In the genomic region with DNA sequence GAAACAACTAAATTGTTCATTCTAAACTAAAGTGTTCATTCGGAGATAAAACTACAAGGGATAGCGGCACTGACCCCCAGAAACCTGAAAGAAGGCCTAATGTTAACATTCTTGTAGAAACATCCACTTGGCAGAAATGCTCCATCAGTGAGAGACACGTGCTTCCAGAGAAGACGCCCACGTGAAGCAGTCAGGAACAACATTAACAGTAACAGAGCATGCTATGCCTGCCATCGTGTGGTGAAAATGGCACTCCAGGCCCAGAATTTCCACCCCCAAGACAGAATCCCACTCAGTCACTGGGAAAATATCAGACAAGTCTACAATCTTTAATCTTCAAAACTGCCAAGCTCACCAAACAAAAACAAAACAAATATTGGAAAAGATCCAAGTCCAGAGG, we compare ENCODE assay signal across 12 mouse cellular contexts. TPM values are rescaled to one million over a fixed set of nuclear protein-coding genes. Genes with fewer than 3 reads are reported as not detected.
DNase-seq lines count a peak whose midpoint lies in the region; ATAC-seq and TF ChIP-seq lines count a peak whose summit lies in the region.
"Had no signal": no experiment of that assay in that cellular context is flagged by ENCODE, and none has a peak within 500 bp of the region (broad histone marks: within the 10 kb centered on the region; RNA-seq: fewer than 3 reads in every experiment).

No protein-coding gene starts in this region.

- H3K4me3 ChIP-seq in forebrain, postnatal 0 days (ENCODE audit: low read depth, low read length) = no peak overlapping the region
- no peak overlapping the region for H3K4me3 ChIP-seq in forebrain, embryonic 15.5 days
- no peak overlapping the region for H3K4me3 ChIP-seq in lung, adult 2 months (replicated peaks; ENCODE audit: extremely low read depth, low read depth, low read length)
- H3K4me3 ChIP-seq: limb, embryonic 10.5 days; lung, embryonic 15.5 days had no signal

- ATAC-seq in forebrain, postnatal 0 days = no peak
- no peak for ATAC-seq in forebrain, embryonic 15.5 days (replicated peaks)

- intact Hi-C loops in left cerebral cortex, postnatal 10 days (cut with DNase I) = no loop called here

- no peaks in the 10 kb centered on the region for H3K27me3 ChIP-seq in forebrain, postnatal 0 days (ENCODE audit: insufficient read depth, low read length)
- H3K27me3 ChIP-seq in forebrain, embryonic 15.5 days = no peaks in the 10 kb centered on the region

- no peak overlapping the region for H3K9ac ChIP-seq in forebrain, postnatal 0 days
- no peak overlapping the region for H3K9ac ChIP-seq in forebrain, embryonic 15.5 days (replicated peaks)
- H3K9ac ChIP-seq: lung, embryonic 15.5 days had no signal

- TF ChIP-seq CTCF in forebrain, postnatal 0 days (IDR thresholded peaks at IDR 0.05; ENCODE audit: low read depth) = peak; percentile 44
- TF ChIP-seq CTCF in lung, adult 2 months (IDR thresholded peaks at IDR 0.05; ENCODE audit: insufficient read depth, low read length) = 0 out of 2 replicates have a peak, but pooled peaks have one; percentile 9

- H3K4me1 ChIP-seq in forebrain, postnatal 0 days (ENCODE audit: insufficient read depth) = peaks cover 13% of the 10 kb centered on the region; the same call in 1 of the 2 replicates
- peaks cover 21% of the 10 kb centered on the region for H3K4me1 ChIP-seq in forebrain, embryonic 15.5 days
- peaks cover 5% of the 10 kb centered on the region for H3K4me1 ChIP-seq in lung, adult 2 months (ENCODE audit: control insufficient read depth, insufficient read depth, low read length)

- DNase-seq in forebrain, postnatal 0 days = peak; percentile 16
- DNase-seq in lung, adult 2 months = peak; percentile 18
- DNase-seq in lung, postnatal 14 days = no peak
- DNase-seq in left cerebral cortex, postnatal 10 days (ENCODE audit: extremely low spot score in 1 of 2, low spot score in 2 of 2) = peak; percentile 39 to 45
- peak; percentile 30 for DNase-seq in right cerebral cortex, postnatal 4 days
- no peak for DNase-seq in urinary bladder, adult 18-20 months (ENCODE audit: low spot score in 2 of 2)
- DNase-seq in thymus, adult 18-20 months = no peak
- DNase-seq: adrenal gland, postnatal 10 days; gastrocnemius, postnatal 36 days had no signal

- H3K4me2 ChIP-seq in forebrain, postnatal 0 days (ENCODE audit: low read depth) = no peak overlapping the region
- no peak overlapping the region for H3K4me2 ChIP-seq in forebrain, embryonic 15.5 days (replicated peaks)
- H3K4me2 ChIP-seq: lung, embryonic 15.5 days had no signal

- H3K9me3 ChIP-seq in forebrain, postnatal 0 days (ENCODE audit: low read length) = no peaks in the 10 kb centered on the region
- H3K9me3 ChIP-seq in forebrain, embryonic 15.5 days = no peaks in the 10 kb centered on the region
- H3K9me3 ChIP-seq: limb, embryonic 10.5 days; lung, embryonic 15.5 days had no signal

- TF ChIP-seq POLR2A in lung, adult 2 months (IDR thresholded peaks at IDR 0.05; ENCODE audit: borderline replicate concordance, extremely low read depth, low read depth, low read length) = no peak

- no peaks in the 10 kb centered on the region for H3K36me3 ChIP-seq in forebrain, postnatal 0 days (ENCODE audit: insufficient read depth)
- no peaks in the 10 kb centered on the region for H3K36me3 ChIP-seq in forebrain, embryonic 15.5 days
- H3K36me3 ChIP-seq: lung, embryonic 15.5 days had no signal

- H3K27ac ChIP-seq in forebrain, postnatal 0 days (ENCODE audit: low read depth, low read length) = no peak overlapping the region
- no peak overlapping the region for H3K27ac ChIP-seq in forebrain, embryonic 15.5 days (replicated peaks)
- H3K27ac ChIP-seq: limb, embryonic 10.5 days; lung, embryonic 15.5 days had no signal

- WGBS in forebrain, postnatal 0 days = 81% methylated on average over 6 of the region's 6 CpGs
- 87% methylated on average over 6 of the region's 6 CpGs for WGBS in forebrain, embryonic 15.5 days
- 75% methylated on average over 6 of the region's 6 CpGs for WGBS in lung, adult 2 months

RNA-seq across cellular contexts. Expression of a gene that starts 3.2 kb away (rescaled TPM):
- 36.4 and 58.0 TPM in 2 replicates for total RNA-seq in forebrain, postnatal 0 days (2014; rRNA removed)
- 22.1 and 24.4 TPM in 2 replicates for polyA plus RNA-seq in forebrain, postnatal 0 days (2015; fragmentation: Nextera tagmentation; extraction: Ambion mirVana)
- polyA plus RNA-seq in forebrain, embryonic 15.5 days (2015; fragmentation: Nextera tagmentation; extraction: Ambion mirVana) = 42.4 and 45.3 TPM in 2 replicates
- polyA plus RNA-seq in lung, adult 2 months (2012; rRNA removed) = 53.0 and 69.3 TPM in 2 replicates
- 10 to 100 TPM; 32.3 to 32.7 TPM for total RNA-seq in left cerebral cortex, postnatal 10 days (2021)

Comparison
In these comparisons a context has a peak if more than half of its experiments do, and no peak if none do; other contexts are left out.
1. DNase-seq: peak in forebrain, postnatal 0 days (single experiment), lung, adult 2 months (single experiment), left cerebral cortex, postnatal 10 days (2 of 2) and right cerebral cortex, postnatal 4 days (single experiment); none in lung, postnatal 14 days (single experiment), urinary bladder, adult 18-20 months (0 of 2) and thymus, adult 18-20 months (0 of 2).